Mouse (Mus musculus) left cerebral cortex, adult 2 months (tissue): ENCODE results near the gene Samd3. TPM values are rescaled to one million over a fixed set of nuclear protein-coding genes. Genes with fewer than 3 reads are reported as not detected.

Experiments
- DNase-seq, 2 experiments: peaks; one replicate each; pipeline ENCODE4 v3.0.0; 2021 to 2022; ENCODE audit warnings: low spot score in 2 of 2, mixed read lengths in 1 of 2; ENCODE audit errors: extremely low spot score in 1 of 2
- H3K27ac ChIP-seq: fragments of 200-600 bp; 2 replicates; pipeline ENCODE4 v1.8.1; 2022
- H3K4me3 ChIP-seq: fragments of 200-600 bp; 2 replicates; pipeline ENCODE4 v1.8.1; 2022
- CTCF ChIP-seq: fragments of 200-600 bp; IDR thresholded peaks from 2 replicates; pipeline ENCODE4 v1.8.1; 2022; ENCODE audit warnings: antibody characterized with exemption, mild to moderate bottlenecking, moderate library complexity
- intact Hi-C: fragments of 180-260 bp; cut with DNase I; formaldehyde crosslinking; loops from one replicate; pipeline ENCODE4 v1.15.1; 2025
- total RNA-seq, 2 experiments: library from RNA; stranded (reverse); gene quantifications; 2 replicates each; pipeline ENCODE4 v1.2.3; 2021

Gene Samd3
- total RNA-seq, 2 experiments from 2014 or later, result 2.1 to 2.2 TPM

- intact Hi-C loops, result no loop called here
- no peak for DNase-seq
- no peak overlapping the region for H3K4me3 ChIP-seq
- no peak for TF ChIP-seq CTCF
- H3K27ac ChIP-seq, result no peak overlapping the region
Measured at GRCm38 (mm10) chr10:26320679-26321078, 91.2 kb downstream of the Samd3 start.

Other genes with a start within 250 kb of the Samd3 start
- gene Gm9767, start 151.5 kb upstream of the Samd3 start, total RNA-seq, result 1 to 10 TPM in 1 of 2 experiments, under 1 TPM in 1; 0.58 to 1.2 TPM
- gene Tmem200a, start 150.7 kb upstream of the Samd3 start, total RNA-seq, result 10 to 100 TPM; 18.3 to 21.0 TPM
- 10 to 100 TPM; 24.5 to 29.9 TPM for gene L3mbtl3, start 146.3 kb downstream of the Samd3 start, total RNA-seq